Mouse (Mus musculus): ENCODE measurements around the gene Sptbn2.

GRCm38 (mm10) chr19:4772785-4773184 lies 61.8 kb downstream of the Sptbn2 start:
- TF ChIP-seq CTCF (IDR thresholded peaks at IDR 0.05; ENCODE audit: low read depth) (no peak), EP300 (IDR thresholded peaks at IDR 0.05; ENCODE audit: low read depth) (no peak)

All from heart, postnatal 0 days (tissue).